In the genomic region with DNA sequence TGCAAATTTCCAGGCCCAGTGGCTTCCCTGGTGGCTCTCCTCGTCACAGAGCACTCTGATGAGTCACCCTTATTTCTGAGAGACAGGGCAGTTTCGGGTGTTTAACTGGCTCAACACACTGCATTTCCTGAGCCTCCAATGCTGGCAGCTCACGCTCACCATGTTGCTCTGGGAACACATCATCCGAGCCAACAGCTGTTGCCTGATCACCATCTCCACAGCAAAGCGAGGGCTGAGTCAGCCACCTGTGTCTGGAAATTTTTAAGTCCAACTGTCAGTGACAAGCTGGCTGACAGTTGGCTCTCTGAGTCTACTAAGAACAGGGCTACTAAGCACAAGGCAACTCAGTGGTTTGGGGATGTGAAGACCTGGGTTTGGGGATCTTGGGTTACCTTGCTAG, we compare ENCODE assay signal across 15 mouse cellular contexts. TPM values are rescaled to one million over a fixed set of nuclear protein-coding genes. Genes with fewer than 3 reads are reported as not detected.
A peak's percentile ranks its signal among the peaks of the same experiment; 100 is the strongest.
DNase-seq lines count a peak whose midpoint lies in the region; ATAC-seq lines count a peak whose summit lies in the region.
"Had no signal": no experiment of that assay in that cellular context is flagged by ENCODE, and none has a peak within 500 bp of the region (broad histone marks: within the 10 kb centered on the region; RNA-seq: fewer than 3 reads in every experiment).

No protein-coding gene starts in this region.

- peaks cover 13% of the 10 kb centered on the region for H3K4me1 ChIP-seq in neural tube, embryonic 15.5 days

- H3K27me3 ChIP-seq in neural tube, embryonic 15.5 days (replicated peaks), result peaks cover 25% of the 10 kb centered on the region

- intact Hi-C loops in gastrocnemius, postnatal 14 days (cut with DNase I; ENCODE audit: low total_unique reads), result no loop called here

- no peak overlapping the region for H3K4me3 ChIP-seq in neural tube, embryonic 15.5 days (replicated peaks)
- H3K4me3 ChIP-seq: embryonic facial prominence, embryonic 15.5 days; stomach, embryonic 15.5 days had no signal

- H3K4me2 ChIP-seq in neural tube, embryonic 15.5 days, result no peak overlapping the region
- H3K4me2 ChIP-seq: embryonic facial prominence, embryonic 15.5 days; stomach, embryonic 15.5 days had no signal

- DNase-seq in gastrocnemius, postnatal 14 days, result peak; percentile 36
- no peak for DNase-seq in gastrocnemius, adult 8-10 months (ENCODE audit: low spot score in 2 of 2)
- peak; percentile 10 for DNase-seq in NIH3T3 (ENCODE audit: low read depth)
- DNase-seq in left cerebral cortex, adult 18-20 months (ENCODE audit: low spot score in 2 of 2), result peak; percentile 60 to 72
- DNase-seq in thymus, adult 18-20 months, result peak; percentile 42 to 62
- no peak for DNase-seq in heart, adult 8-10 months (ENCODE audit: low spot score)
- DNase-seq in adipocyte (ENCODE audit: low spot score), result no peak
- DNase-seq: adrenal gland, postnatal 10 days; cerebellum, adult 8-10 months; heart, adult 11 months; kidney, postnatal 36 days; midbrain, embryonic 14.5 days had no signal

- WGBS in neural tube, embryonic 15.5 days, result 64% methylated on average over 5 of the region's 5 CpGs

- no peak overlapping the region for H3K9ac ChIP-seq in neural tube, embryonic 15.5 days (replicated peaks)
- H3K9ac ChIP-seq: embryonic facial prominence, embryonic 15.5 days; stomach, embryonic 15.5 days had no signal

- ATAC-seq in neural tube, embryonic 15.5 days (ENCODE audit: low FRiP score), result no peak

- H3K36me3 ChIP-seq in neural tube, embryonic 15.5 days, result no peaks in the 10 kb centered on the region
- H3K36me3 ChIP-seq: embryonic facial prominence, embryonic 15.5 days; stomach, embryonic 15.5 days had no signal

- H3K9me3 ChIP-seq in neural tube, embryonic 15.5 days (replicated peaks), result no peaks in the 10 kb centered on the region
- H3K9me3 ChIP-seq: embryonic facial prominence, embryonic 15.5 days; stomach, embryonic 15.5 days had no signal

- no peak overlapping the region for H3K27ac ChIP-seq in neural tube, embryonic 15.5 days (replicated peaks)
- H3K27ac ChIP-seq: embryonic facial prominence, embryonic 15.5 days; stomach, embryonic 15.5 days had no signal

RNA-seq across cellular contexts. Expression of a gene that starts 4.1 kb away (rescaled TPM):
- under 1 TPM; 0.82 to 0.94 TPM for total RNA-seq in gastrocnemius, postnatal 14 days (2021)
- under 1 TPM; 0.07 to 0.75 (median 0.22) TPM for total RNA-seq in gastrocnemius, adult 8-10 months (2022)
- 10 to 100 TPM; 47.4 to 68.3 TPM for total RNA-seq in left cerebral cortex, adult 18-20 months (2021)
- 4.9 and 6.2 TPM in 2 replicates for polyA plus RNA-seq in neural tube, embryonic 15.5 days (2015; fragmentation: Nextera tagmentation; extraction: Ambion mirVana)
- total RNA-seq in heart, adult 8-10 months (2022), result under 1 TPM; 0.08 to 0.72 (median 0.34) TPM

Comparison
In these comparisons a context has a peak if more than half of its experiments do, and no peak if none do; other contexts are left out.
1. DNase-seq: peak in gastrocnemius, postnatal 14 days (single experiment), NIH3T3 (single experiment), left cerebral cortex, adult 18-20 months (2 of 2) and thymus, adult 18-20 months (2 of 2); none in gastrocnemius, adult 8-10 months (0 of 2), heart, adult 8-10 months (single experiment) and adipocyte (single experiment).
2. RNA of a gene that starts 4.1 kb away (total RNA-seq): 47.4 to 68.3 TPM in left cerebral cortex, adult 18-20 months; 0.82 to 0.94 TPM in gastrocnemius, postnatal 14 days, 0.08 to 0.72 TPM in heart, adult 8-10 months and 0.07 to 0.75 TPM in gastrocnemius, adult 8-10 months; every median in the first group is over 10 times any median in the second.